Mouse (Mus musculus): ENCODE measurements around the gene Oaf. TPM values are rescaled to one million over a fixed set of nuclear protein-coding genes. Genes with fewer than 3 reads are reported as not detected.

Oaf gene
- polyA plus RNA-seq, 1 experiment from 2014 or later = 44.1 TPM

DNA sequence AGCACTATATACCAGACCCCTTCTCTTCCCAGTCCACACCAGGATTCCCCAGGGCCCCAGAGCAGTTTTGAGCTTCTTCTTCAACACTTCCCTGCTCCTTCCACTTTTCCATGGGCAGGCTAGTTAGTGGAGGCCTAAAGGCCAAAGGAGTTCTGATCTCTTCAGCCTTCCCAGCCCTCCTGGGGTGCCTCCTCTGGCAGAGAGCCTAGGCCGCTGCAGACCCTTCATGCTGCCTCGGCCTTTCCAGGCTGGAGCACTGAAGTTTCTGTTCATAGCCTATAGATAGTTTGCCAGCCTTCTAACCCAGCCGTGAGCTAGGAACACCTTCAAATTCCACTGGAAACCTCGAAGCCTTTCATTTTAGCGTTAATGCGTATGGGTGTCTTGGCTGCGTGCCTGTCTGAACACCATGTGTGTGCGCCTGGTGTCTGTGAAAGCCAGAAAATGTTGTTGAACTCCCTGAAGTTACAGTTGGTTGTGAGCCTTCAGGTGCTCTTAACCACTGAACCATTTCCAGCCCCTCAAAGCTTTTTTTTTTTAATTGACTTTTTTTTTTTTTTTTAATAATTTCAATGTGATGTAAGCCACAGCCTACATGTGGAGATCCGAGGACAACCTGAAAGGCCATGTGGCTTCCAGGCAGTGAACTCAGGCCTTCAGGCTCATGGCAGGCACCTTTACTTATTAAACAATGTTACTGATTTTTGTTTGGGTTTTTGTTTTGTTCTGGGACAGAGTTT is 23.3 kb upstream of the Oaf start:
- no peak overlapping the region for H3K4me2 ChIP-seq
- 0 out of 2 replicates have a peak, but pooled peaks cover 6% of the 10 kb centered on the region for H3K27me3 ChIP-seq (replicated peaks)
- no peak overlapping the region for H3K4me3 ChIP-seq
- H3K4me1 ChIP-seq = peaks cover 45% of the 10 kb centered on the region
- 77% methylated on average over 9 of the region's 9 CpGs for WGBS (ENCODE audit: insufficient replicate concordance)
- H3K9ac ChIP-seq = no peak overlapping the region
- H3K36me3 ChIP-seq = no peaks in the 10 kb centered on the region
- H3K9me3 ChIP-seq (replicated peaks) = no peaks in the 10 kb centered on the region
- no peak for ATAC-seq
- peak overlapping the region; percentile 78 for H3K27ac ChIP-seq

DNA sequence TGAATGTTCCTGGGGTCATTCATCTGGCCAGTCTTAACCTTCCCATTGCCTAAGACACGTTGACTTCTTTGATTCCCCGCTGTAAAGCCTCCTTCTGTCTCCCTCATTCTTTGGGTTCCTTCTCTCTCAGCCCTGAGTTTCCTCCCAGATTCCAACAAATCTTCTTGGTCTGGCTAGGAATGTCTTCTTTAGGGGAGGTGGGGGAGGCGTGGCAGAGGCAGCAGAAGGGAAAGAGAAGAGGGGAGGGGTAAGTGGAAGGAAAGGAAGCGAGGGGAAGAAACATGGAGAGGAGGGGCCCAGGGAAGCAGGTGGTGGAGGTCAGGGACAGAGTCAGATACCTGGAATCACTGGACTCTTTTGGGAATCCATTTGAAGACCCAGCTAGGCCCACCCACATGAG is 22.7 kb upstream of the Oaf start:
- Histone ChIP-seq H3K9me3 (replicated peaks) (no peaks in the 10 kb centered on the region), H3K9ac (no peak overlapping the region), H3K27me3 (replicated peaks) (0 out of 2 replicates have a peak, but pooled peaks cover 6% of the 10 kb centered on the region), H3K36me3 (no peaks in the 10 kb centered on the region), H3K4me3 (no peak overlapping the region), H3K4me1 (peaks cover 46% of the 10 kb centered on the region), H3K4me2 (no peak overlapping the region), H3K27ac (peak overlapping the region; percentile 49; the same call in 1 of the 2 replicates)
- ATAC-seq = no peak
- WGBS (ENCODE audit: insufficient replicate concordance) = 66% methylated on average over 4 of the region's 4 CpGs

DNA sequence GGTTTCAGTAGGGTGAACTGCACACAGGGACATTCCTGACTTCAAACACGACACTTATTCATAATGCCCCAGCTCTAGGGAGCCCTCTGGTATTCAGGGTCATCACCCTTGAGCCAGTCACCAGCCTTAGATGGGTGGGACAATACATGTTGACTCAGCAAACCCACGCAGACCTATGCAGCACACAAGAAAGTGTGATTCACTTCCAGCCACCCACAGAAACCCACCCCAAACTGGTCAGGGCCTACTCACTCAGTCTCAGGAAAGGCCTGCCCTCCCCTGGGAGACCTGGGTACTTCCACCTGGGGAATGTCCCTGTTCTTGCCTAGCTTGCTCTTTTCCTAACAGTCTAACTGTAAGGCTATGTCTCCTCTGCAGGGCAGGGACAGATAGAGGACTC is 22.2 kb upstream of the Oaf start:
- H3K4me2 ChIP-seq = no peak overlapping the region
- H3K36me3 ChIP-seq = no peaks in the 10 kb centered on the region
- no peaks in the 10 kb centered on the region for H3K9me3 ChIP-seq (replicated peaks)
- WGBS (ENCODE audit: insufficient replicate concordance) = 45% methylated on average over 2 of the region's 2 CpGs
- 0 out of 2 replicates have a peak, but pooled peaks cover 6% of the 10 kb centered on the region for H3K27me3 ChIP-seq (replicated peaks)
- no peak for ATAC-seq
- H3K27ac ChIP-seq = peak overlapping the region; percentile 49
- H3K4me3 ChIP-seq = no peak overlapping the region
- peaks cover 46% of the 10 kb centered on the region for H3K4me1 ChIP-seq
- H3K9ac ChIP-seq = no peak overlapping the region

DNA sequence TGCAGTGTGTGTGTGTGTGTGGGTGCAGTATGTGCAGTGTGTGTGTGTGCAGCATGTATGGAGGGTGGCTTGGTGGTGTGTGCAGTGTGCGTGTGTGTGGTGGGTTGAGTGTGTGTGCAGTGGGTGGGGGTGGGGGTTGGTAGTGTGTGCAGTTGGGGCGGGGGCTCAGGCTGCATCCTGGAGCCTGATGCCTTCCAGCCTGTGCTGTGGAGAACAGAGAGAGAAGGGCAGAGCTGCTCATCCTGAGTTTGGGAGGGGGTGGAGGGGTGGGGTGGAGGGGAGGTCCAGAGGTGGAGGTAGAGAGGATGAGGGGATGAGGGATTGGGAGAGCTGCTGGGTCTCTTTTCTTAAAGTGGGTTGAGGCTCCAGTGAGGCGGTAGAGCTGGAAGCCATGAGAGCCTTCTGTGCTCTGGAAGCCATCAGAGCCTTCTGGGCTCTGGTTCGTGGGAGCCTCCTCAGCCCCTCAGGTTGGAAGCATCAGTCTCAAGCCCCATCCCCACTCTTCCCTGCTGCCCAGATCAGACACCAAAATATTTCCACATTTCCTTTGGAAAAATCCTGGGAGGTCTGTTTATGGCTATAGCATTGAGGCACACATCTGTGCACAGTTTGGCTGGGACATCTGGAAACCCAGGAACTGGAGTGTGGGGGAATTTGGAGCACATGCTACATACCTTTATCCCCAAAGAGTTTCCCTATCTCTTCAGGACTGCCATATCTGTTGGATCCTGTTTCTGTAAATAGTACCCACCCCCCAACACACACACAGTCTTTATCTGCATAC is 21.6 kb upstream of the Oaf start:
- no peaks in the 10 kb centered on the region for H3K36me3 ChIP-seq
- H3K27ac ChIP-seq = peak overlapping the region; percentile 49
- no peaks in the 10 kb centered on the region for H3K9me3 ChIP-seq (replicated peaks)
- H3K27me3 ChIP-seq (replicated peaks) = 0 out of 2 replicates have a peak, but pooled peaks cover 1% of the 10 kb centered on the region
- 73% methylated on average over 4 of the region's 4 CpGs for WGBS (ENCODE audit: insufficient replicate concordance)
- ATAC-seq = no peak
- H3K4me2 ChIP-seq = no peak overlapping the region
- H3K4me3 ChIP-seq = no peak overlapping the region
- peaks cover 50% of the 10 kb centered on the region for H3K4me1 ChIP-seq
- no peak overlapping the region for H3K9ac ChIP-seq

DNA sequence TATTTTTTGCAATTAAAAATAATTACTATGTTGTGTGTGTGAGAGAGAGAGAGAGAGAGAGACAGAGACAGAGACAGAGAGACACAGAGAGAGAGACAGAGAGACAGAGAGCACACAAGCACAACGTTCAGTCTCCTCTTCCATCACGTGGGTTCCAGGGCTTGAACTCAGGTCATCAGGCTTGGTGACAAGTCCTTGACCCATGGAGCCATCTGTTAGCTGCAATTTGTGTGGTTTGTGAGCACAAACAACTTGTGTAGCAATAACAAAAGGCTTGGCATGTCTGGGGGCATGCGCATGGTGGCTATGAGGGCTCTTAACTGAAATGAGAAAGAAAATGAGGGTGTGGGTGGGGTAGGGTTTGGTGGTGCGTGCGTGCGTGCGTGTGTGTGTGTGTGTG is 20.9 kb upstream of the Oaf start:
- WGBS (ENCODE audit: insufficient replicate concordance) = 76% methylated on average over 7 of the region's 7 CpGs
- Histone ChIP-seq H3K27ac (peak overlapping the region; percentile 49; the same call in 1 of the 2 replicates), H3K4me2 (no peak overlapping the region), H3K27me3 (replicated peaks) (no peaks in the 10 kb centered on the region), H3K4me1 (peaks cover 53% of the 10 kb centered on the region), H3K9ac (no peak overlapping the region), H3K9me3 (replicated peaks) (no peaks in the 10 kb centered on the region), H3K4me3 (no peak overlapping the region), H3K36me3 (no peaks in the 10 kb centered on the region)
- ATAC-seq = no peak

DNA sequence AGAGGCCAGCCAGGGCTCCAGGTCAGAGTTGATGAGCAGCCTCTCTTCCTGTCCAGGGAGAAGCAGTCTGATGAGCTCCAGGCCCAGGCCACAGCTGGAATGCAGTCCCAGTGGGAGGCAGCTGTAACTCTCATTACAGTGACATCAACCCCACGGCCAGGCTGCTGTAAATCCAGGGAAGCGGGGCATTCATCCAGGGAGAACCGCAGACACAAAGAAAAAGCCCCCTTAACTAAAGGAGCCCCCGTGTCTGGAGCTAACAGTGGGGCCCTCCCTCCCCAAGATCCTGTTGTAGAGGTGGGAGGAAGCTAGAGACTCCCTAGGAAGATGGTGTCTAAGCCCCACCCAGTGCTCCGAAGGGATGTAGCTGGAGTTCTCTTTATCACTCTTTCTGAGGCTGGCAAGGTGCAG is 13.6 kb upstream of the Oaf start:
- Histone ChIP-seq H3K27ac (peak overlapping the region; percentile 2; the same call in 1 of the 2 replicates), H3K36me3 (no peaks in the 10 kb centered on the region), H3K9me3 (replicated peaks) (no peaks in the 10 kb centered on the region), H3K27me3 (replicated peaks) (0 out of 2 replicates have a peak, but pooled peaks cover 7% of the 10 kb centered on the region), H3K4me3 (no peak overlapping the region), H3K4me2 (no peak overlapping the region), H3K4me1 (peaks cover 29% of the 10 kb centered on the region), H3K9ac (no peak overlapping the region)
- 56% methylated on average over 5 of the region's 5 CpGs for WGBS (ENCODE audit: insufficient replicate concordance)
- no peak for ATAC-seq

DNA sequence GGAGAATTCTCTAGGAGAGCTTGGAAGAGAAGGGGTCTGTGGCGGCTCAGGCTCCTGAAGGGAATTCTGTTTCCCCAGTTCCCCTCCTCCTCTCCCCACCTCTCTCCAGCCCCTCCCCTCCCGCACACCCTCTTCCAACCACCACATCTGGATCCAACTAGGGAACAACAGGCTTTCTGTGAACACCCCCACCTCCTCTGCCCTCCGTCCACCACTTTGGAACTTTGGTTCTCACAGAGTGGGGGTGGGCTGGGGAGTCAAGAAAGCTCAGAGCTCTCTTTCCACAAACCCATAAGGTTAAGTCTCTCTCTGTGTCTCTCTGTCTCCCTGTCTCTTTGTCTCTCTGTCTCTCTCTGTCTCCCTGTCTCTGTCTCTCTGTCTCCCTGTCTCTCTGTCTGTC is 13.1 kb upstream of the Oaf start:
- no peak overlapping the region for H3K27ac ChIP-seq
- peaks cover 33% of the 10 kb centered on the region for H3K4me1 ChIP-seq
- 70% methylated on average over 3 of the region's 3 CpGs for WGBS (ENCODE audit: insufficient replicate concordance)
- no peak for ATAC-seq
- H3K9ac ChIP-seq = no peak overlapping the region
- no peak overlapping the region for H3K4me2 ChIP-seq
- H3K9me3 ChIP-seq (replicated peaks) = no peaks in the 10 kb centered on the region
- H3K4me3 ChIP-seq = no peak overlapping the region
- H3K27me3 ChIP-seq (replicated peaks) = 0 out of 2 replicates have a peak, but pooled peaks cover 7% of the 10 kb centered on the region
- no peaks in the 10 kb centered on the region for H3K36me3 ChIP-seq

DNA sequence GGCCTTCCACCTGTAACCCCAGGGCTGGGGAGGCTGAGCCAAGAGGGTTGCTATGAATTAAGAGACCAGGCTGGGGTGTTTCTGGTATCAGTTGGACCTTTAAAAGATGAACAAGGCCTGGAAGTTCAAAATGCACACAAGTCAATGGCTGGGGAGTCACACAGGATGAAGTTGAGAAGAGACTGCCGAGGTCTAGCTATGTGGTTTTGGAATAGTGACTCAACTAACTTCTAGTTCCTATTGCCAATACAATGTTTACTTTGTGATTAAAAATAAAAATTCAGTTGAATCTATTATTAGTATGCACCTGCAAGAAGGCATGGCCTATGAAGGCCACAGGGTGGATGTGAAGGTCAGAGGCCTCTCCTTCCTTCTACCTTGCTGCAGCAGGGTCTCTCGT is 12.1 kb upstream of the Oaf start:
- H3K4me3 ChIP-seq = no peak overlapping the region
- ATAC-seq = no peak
- 53% methylated on average over 2 of the region's 2 CpGs for WGBS (ENCODE audit: insufficient replicate concordance)

DNA sequence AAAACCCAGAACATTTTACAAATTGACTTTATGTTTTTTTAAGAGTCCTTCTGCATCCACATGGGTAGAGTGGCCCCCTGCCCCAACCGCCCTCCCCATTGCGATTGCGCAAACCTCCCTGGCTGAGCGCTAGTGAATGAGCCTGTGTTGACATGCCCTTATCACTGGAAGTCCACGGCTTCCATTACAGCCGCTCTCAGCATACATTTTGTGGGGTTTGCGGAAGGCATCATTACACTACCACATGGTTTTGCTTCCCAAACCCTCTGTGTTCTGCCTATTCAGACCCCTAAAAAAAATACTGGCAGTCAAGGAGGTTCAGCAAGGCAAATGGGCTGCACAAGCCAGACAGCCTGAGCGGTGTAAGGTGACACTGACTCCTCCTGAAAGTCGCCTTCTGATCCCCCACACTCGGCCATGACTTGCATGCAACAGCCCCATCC is 7.0 kb upstream of the Oaf start:
- Histone ChIP-seq H3K27ac (peak overlapping the region; percentile 52), H3K4me1 (peaks cover 65% of the 10 kb centered on the region), H3K4me2 (peak overlapping the region; percentile 53), H3K4me3 (peak overlapping the region; percentile 16; the same call in 1 of the 2 replicates), H3K36me3 (no peaks in the 10 kb centered on the region), H3K9me3 (replicated peaks) (no peaks in the 10 kb centered on the region), H3K9ac (0 out of 2 replicates have a peak overlapping the region, but pooled peaks have one; percentile 24), H3K27me3 (replicated peaks) (no peaks in the 10 kb centered on the region)
- 7% methylated on average over 10 of the region's 10 CpGs for WGBS (ENCODE audit: insufficient replicate concordance)
- peak; percentile 71 for ATAC-seq

More for the DNA sequence above, 12.1 kb upstream of the Oaf start:
- H3K36me3 ChIP-seq = no peaks in the 10 kb centered on the region
- peaks cover 32% of the 10 kb centered on the region for H3K4me1 ChIP-seq
- H3K27me3 ChIP-seq (replicated peaks) = 0 out of 2 replicates have a peak, but pooled peaks cover 7% of the 10 kb centered on the region
- no peak overlapping the region for H3K27ac ChIP-seq
- no peak overlapping the region for H3K4me2 ChIP-seq
- H3K9ac ChIP-seq = no peak overlapping the region
- H3K9me3 ChIP-seq (replicated peaks) = no peaks in the 10 kb centered on the region

DNA sequence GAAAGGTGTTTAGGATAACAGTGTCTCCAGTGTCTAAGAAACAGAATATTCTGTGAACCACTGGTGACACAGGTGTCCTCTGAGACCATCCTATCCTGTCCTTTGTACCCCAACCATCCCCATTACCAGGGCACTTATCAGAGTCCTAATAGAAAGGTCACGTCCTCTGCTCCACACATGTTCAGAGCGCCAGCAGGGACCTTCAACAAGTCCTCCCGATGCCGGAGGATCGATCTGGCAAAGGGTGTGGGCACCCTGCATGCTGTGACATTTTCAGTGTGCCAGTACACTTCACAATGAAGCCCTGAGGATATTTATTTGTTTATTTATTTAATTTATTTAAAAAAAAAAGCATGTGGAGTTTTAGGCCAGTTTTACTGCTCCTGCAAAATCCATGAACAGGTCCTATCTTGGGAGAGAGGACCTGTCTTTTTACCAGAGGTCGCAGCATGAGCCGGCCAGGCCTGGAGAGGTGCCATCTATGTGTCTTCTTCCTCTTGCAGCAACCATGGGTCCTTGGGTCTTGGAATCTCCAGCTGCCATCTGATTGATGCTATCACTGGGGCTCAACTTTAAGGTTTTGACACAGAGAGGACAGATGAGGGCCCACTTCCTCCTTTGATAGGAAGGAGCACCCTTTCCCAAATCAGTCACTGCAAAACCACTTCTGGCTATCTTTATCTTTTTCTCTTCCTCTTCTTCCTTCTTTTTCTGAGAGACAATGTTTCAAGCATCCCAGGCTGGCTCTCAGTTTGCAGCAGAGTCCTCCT is 6.3 kb upstream of the Oaf start:
- 53% methylated on average over 7 of the region's 7 CpGs for WGBS (ENCODE audit: insufficient replicate concordance)
- no peaks in the 10 kb centered on the region for H3K27me3 ChIP-seq (replicated peaks)
- no peak overlapping the region for H3K4me3 ChIP-seq
- peak overlapping the region; percentile 53 for H3K4me2 ChIP-seq
- no peaks in the 10 kb centered on the region for H3K9me3 ChIP-seq (replicated peaks)
- peaks cover 73% of the 10 kb centered on the region for H3K4me1 ChIP-seq
- 0 out of 2 replicates have a peak overlapping the region, but pooled peaks have one; percentile 24 for H3K9ac ChIP-seq
- no peaks in the 10 kb centered on the region for H3K36me3 ChIP-seq
- peak overlapping the region; percentile 52; the same call in 1 of the 2 replicates for H3K27ac ChIP-seq
- no peak for ATAC-seq

DNA sequence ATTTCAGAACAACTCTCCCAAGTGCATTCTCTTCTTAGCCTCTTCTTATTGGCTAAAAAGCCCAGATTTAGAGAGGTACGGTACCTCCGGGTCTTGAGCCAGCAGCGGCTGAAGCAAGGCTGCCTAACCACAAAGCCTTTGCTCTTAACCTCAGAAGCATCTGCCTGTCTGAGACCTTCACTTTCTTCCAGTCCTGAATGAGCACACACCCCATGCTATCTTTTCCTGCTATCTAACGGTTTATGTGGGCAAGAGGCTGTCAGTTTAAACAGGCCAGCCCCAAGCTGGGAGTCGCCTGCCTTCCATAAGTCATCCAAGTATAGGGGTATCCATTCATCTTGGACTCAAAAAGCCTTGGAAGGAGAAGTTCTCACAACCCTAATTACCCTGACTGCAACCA is 2.7 kb upstream of the Oaf start:
- no peaks in the 10 kb centered on the region for H3K9me3 ChIP-seq (replicated peaks)
- H3K4me2 ChIP-seq = peak overlapping the region; percentile 88
- H3K4me3 ChIP-seq = no peak overlapping the region
- H3K27me3 ChIP-seq (replicated peaks) = no peaks in the 10 kb centered on the region
- H3K36me3 ChIP-seq = no peaks in the 10 kb centered on the region
- no peak for ATAC-seq
- 14% methylated on average over 5 of the region's 5 CpGs for WGBS (ENCODE audit: insufficient replicate concordance)
- peak overlapping the region; percentile 29 for H3K9ac ChIP-seq
- H3K4me1 ChIP-seq = peaks cover 90% of the 10 kb centered on the region
- peak overlapping the region; percentile 97 for H3K27ac ChIP-seq
